Mouse (Mus musculus): ENCODE data around the gene Rnf166.

DNA sequence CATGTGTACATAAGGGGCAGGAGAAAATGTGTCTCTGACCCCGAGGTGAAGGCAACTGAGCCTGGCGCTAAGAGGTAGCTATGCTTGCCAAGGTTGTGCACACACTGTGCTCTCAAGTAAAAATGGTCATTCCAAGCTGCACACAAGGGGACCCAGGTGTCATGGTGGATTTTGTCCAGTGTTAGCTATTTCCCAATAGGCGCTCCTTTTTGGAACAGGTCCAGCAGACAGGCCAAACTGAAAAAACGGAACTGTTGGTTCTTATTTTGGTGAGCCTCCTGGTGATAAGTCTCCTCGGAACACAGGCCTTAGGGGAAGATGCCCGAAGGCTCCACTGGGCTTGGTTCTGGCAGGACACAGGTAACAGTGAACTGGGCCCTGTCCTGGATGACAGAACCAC is 21.5 kb downstream of the Rnf166 start:
- TF ChIP-seq CTCF (IDR thresholded peaks at IDR 0.05; ENCODE audit: low read depth, low read length) (no peak), POLR2A (IDR thresholded peaks at IDR 0.05; ENCODE audit: insufficient read depth, low read length) (no peak)
